Mouse (Mus musculus): ENCODE data around the gene Nkx1-1.

Gene Nkx1-1

DNA sequence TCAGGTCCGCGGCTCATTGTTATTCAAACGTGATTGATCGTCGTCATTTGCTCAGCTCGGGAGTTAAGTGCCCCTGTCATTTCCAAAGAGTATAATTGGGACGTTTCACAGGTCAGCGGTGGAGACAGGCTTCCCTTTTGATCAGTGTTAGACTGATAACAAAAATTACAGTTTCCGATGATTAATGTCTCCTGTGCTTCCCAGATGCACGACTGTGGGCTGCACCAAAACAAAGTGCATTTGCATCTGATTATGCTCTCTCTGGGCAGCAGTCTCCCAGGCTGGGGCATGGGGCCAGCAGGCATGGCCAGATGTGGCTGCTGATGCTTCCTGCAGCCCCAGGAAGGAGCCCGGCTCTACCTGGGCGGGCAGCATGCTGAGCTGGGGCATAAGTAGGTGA is 33.0 kb downstream of the Nkx1-1 start:
- no peak for DNase-seq

DNA sequence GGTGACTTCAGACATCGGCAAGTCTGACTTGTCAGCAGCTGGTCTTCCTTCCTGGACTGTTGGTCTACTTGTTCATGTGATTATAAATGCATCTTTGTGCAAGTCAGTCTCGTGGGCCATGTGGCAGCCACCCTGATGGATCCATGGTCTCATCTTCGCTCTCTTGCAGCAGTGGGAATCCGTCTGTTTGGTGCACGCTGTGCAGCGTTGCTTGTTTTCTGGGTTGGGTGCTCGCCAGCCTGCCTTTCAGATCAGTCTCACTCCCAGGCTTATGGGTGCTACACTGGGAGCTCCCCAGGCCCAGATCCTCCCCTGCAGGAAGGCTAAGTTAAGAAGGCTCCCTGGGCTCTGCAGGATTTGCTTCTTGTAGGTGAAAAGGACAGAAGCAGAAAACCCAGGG is 36.9 kb downstream of the Nkx1-1 start:
- DNase-seq = no peak

DNA sequence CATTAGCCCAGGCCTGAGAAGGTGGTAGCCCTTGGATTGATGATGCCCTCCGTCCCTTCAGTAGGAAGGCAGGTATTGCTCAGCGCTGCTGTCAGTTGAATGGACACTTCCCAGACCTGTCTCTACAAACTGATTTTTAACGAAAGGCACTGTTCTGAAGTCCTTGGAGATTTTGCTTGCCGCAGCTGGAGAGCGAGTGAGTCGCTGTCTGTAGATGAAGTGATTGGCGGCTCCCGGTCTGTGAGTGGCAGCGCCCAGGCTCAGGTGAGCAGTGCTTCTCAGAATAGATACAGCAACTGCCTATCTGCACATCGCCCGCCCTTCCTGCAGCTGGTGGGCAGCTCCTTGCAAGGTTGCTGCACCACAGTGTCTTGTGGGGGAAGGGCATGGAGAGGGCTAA is 38.1 kb downstream of the Nkx1-1 start:
- no peak for DNase-seq

DNA sequence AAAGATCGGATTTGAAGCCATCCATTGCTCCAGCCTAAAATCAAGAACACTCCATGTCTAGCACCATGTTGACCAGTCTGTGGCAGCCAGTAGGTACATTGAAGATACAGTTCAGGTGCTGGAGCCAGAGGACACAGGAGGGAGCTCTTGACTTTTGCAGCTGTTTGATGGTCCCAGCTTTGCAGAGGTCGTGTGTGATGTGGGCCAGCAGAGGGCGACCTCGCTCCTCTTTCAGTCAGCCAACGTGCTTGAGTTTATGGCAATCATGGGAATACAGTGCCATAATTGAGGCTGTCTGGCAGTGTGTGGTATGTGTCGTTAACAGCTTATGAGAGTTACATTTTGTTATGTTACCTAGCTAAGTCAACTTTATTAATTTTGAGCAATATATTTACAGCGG is 40.0 kb downstream of the Nkx1-1 start:
- peak; percentile 83 for DNase-seq

DNA sequence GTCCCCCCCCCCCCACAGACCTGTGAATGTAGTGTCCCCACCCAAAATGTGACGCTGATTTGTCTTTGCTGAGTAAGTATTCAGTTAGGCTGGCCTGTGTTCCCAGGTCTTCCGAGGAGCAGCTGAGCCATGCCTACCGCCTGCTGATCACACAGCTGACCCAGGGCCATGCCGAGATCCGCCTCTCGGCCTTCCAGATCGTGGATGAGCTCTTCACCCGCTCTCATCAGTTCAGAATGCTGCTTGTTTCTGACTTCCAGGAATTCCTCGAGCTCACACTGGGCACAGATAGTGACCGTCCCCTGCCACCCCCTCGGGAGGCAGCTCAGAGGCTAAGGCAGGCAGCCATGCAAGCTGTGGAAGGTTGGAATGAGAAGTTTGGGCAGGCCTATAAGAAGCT is 46.2 kb downstream of the Nkx1-1 start:
- no peak for DNase-seq
